Mouse (Mus musculus): ENCODE results near the gene Pagr1b. TPM values are rescaled to one million over a fixed set of nuclear protein-coding genes. Genes with fewer than 3 reads are reported as not detected.

Pagr1b gene
- total and polyA plus RNA-seq, 3 experiments: 0.39 to 4.5 TPM; not detected in 1

DNA sequence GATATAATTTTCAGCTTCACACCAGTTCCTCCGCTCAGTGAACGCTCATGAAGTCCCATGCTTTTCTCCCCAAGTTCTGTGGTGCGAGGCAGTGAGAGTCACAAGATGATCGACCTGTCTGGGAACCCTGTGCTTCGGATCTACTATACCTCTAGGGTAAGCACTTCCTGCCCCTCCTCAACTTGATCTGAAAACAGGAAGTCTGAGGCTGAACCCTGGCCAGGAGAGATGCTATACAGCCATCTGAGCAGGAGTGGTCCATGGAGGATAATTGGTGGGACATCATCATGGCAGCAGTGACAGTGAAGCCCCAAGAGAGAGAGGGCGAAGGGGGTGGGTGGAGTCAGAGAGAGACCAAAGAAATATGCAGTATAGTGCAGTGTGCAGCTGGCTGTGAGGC is 37.4 kb downstream of the Pagr1b start:
- Histone ChIP-seq H3K27ac (ENCODE audit: control insufficient read depth, low read depth, low read length) (no peak overlapping the region), H3K4me1 (ENCODE audit: control insufficient read depth in 1 of 2, insufficient read depth in 2 of 2, low read length in 2 of 2) (peaks cover 0 to 22% of the 10 kb centered on the region in 2 experiments; a peak in 2 of 4 replicates), H3K27me3 (ENCODE audit: control insufficient read depth in 1 of 2, insufficient read depth in 2 of 2, low read length in 2 of 2) (no peaks in the 10 kb centered on the region), H3K36me3 (ENCODE audit: control insufficient read depth in 1 of 2, insufficient read depth in 2 of 2, low read length in 2 of 2) (peaks cover 0 to 14% of the 10 kb centered on the region in 2 experiments; a peak in 2 of 4 replicates), H3K79me2 (ENCODE audit: control insufficient read depth, insufficient read depth, low read length, poor library complexity) (peaks cover 12% of the 10 kb centered on the region), H3K9ac (ENCODE audit: control insufficient read depth, low read depth, low read length, poor library complexity, severe bottlenecking) (no peak overlapping the region), H3K4me3 (ENCODE audit: control insufficient read depth in 1 of 2, insufficient read depth in 1 of 2, low read depth in 2 of 2, low read length in 2 of 2) (no peak overlapping the region), H3K9me3 (replicated peaks; ENCODE audit: insufficient read depth, low read length) (no peaks in the 10 kb centered on the region)
- DNase-seq (ENCODE audit: low read depth, low spot score): no peak
- TF ChIP-seq CTCF (IDR thresholded peaks at IDR 0.05 in 2 of 3, conservative IDR thresholded peaks at IDR 0.05 in 1 of 3; ENCODE audit: control insufficient read depth in 1 of 3, insufficient read depth in 1 of 3, low read depth in 2 of 3, low read length in 3 of 3, poor library complexity in 1 of 3, severe bottlenecking in 1 of 3): no peak
- TF ChIP-seq POLR2A (IDR thresholded peaks at IDR 0.05; ENCODE audit: control insufficient read depth in 1 of 2, insufficient read depth in 1 of 2, low read depth in 1 of 2, low read length in 2 of 2, poor library complexity in 1 of 2): no peak
- TF ChIP-seq ZMIZ1 (IDR thresholded peaks at IDR 0.05; ENCODE audit: low read depth, low read length): no peak
- no peak for TF ChIP-seq TCF12 (IDR thresholded peaks at IDR 0.05; ENCODE audit: low read depth, low read length)
- no peak for TF ChIP-seq NRF1 (IDR thresholded peaks at IDR 0.05; ENCODE audit: insufficient read depth, low read depth, low read length, poor library complexity, severe bottlenecking)
- TF ChIP-seq CHD2 (IDR thresholded peaks at IDR 0.05; ENCODE audit: low read length): no peak
- no peak for TF ChIP-seq POLR2AphosphoS2 (IDR thresholded peaks at IDR 0.05; ENCODE audit: low read length)
- TF ChIP-seq MXI1 (IDR thresholded peaks at IDR 0.05; ENCODE audit: low read depth, low read length): no peak
- no peak for TF ChIP-seq MAFK (IDR thresholded peaks at IDR 0.05; ENCODE audit: borderline replicate concordance, low read depth, low read length)
- no peak for TF ChIP-seq USF1 (IDR thresholded peaks at IDR 0.05; ENCODE audit: low read depth, low read length)
- no peak for TF ChIP-seq ELF1 (IDR thresholded peaks at IDR 0.05; ENCODE audit: low read depth, low read length)

DNA sequence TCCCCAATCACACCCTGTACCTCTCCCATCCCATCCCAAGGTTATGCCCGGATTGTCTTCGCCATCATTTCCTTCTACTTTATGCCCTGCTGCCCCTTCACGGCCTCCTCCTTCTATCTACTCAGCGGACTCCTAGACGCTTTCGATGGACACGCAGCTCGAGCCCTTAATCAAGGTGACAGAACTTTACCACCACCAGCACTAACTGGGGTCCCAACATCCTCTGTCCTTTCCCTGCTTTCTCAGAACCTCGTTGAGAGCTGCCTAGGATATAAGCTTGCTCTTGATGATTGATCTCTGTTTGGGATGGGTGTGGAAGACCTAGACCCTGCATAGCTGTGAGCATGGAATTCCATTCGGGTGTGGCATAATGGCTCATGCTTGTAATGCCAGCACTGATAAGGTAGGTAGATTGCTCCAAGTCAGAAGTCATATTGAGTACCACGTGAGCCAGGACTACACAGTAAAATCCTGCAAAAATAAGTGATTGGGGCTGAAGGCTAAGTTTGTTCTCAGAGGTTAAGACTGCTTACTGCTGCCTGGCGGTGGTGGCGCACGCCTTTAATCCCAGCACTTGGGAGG is 39.3 kb downstream of the Pagr1b start:
- Histone ChIP-seq H3K4me1 (ENCODE audit: control insufficient read depth in 1 of 2, insufficient read depth in 2 of 2, low read length in 2 of 2) (peaks cover 0 to 20% of the 10 kb centered on the region in 2 experiments; a peak in 2 of 4 replicates), H3K9me3 (replicated peaks; ENCODE audit: insufficient read depth, low read length) (no peaks in the 10 kb centered on the region), H3K9ac (ENCODE audit: control insufficient read depth, low read depth, low read length, poor library complexity, severe bottlenecking) (peak overlapping the region; percentile 81), H3K27ac (ENCODE audit: control insufficient read depth, low read depth, low read length) (peak overlapping the region; percentile 93), H3K36me3 (ENCODE audit: control insufficient read depth in 1 of 2, insufficient read depth in 2 of 2, low read length in 2 of 2) (peaks cover 0 to 14% of the 10 kb centered on the region in 2 experiments; a peak in 2 of 4 replicates), H3K79me2 (ENCODE audit: control insufficient read depth, insufficient read depth, low read length, poor library complexity) (peaks cover 12% of the 10 kb centered on the region), H3K4me3 (ENCODE audit: control insufficient read depth in 1 of 2, insufficient read depth in 1 of 2, low read depth in 2 of 2, low read length in 2 of 2) (peak overlapping the region; percentile 75 to 95), H3K27me3 (ENCODE audit: control insufficient read depth in 1 of 2, insufficient read depth in 2 of 2, low read length in 2 of 2) (no peaks in the 10 kb centered on the region)
- DNase-seq (ENCODE audit: low read depth, low spot score): peak; percentile 46
- TF ChIP-seq GATA1 (IDR thresholded peaks at IDR 0.05; ENCODE audit: low read depth, low read length) (peak; percentile 32; the same call in 1 of the 2 replicates), CTCF (IDR thresholded peaks at IDR 0.05 in 2 of 3, conservative IDR thresholded peaks at IDR 0.05 in 1 of 3; ENCODE audit: control insufficient read depth in 1 of 3, insufficient read depth in 1 of 3, low read depth in 2 of 3, low read length in 3 of 3, poor library complexity in 1 of 3, severe bottlenecking in 1 of 3) (no peak), MEF2A (IDR thresholded peaks at IDR 0.05; ENCODE audit: extremely low read depth, insufficient replicate concordance, low read depth, low read length, poor library complexity, severe bottlenecking) (no peak), HCFC1 (IDR thresholded peaks at IDR 0.05; ENCODE audit: low read depth, low read length) (no peak), ZNF384 (IDR thresholded peaks at IDR 0.05; ENCODE audit: low read depth, low read length) (no peak), EP300 (IDR thresholded peaks at IDR 0.05; ENCODE audit: low read depth in 1 of 2, low read length in 2 of 2) (no peak), CHD1 (IDR thresholded peaks at IDR 0.05; ENCODE audit: low read depth, low read length) (no peak), NRF1 (IDR thresholded peaks at IDR 0.05; ENCODE audit: insufficient read depth, low read depth, low read length, poor library complexity, severe bottlenecking) (no peak), CHD2 (IDR thresholded peaks at IDR 0.05; ENCODE audit: low read length) (no peak), MAX (IDR thresholded peaks at IDR 0.05; ENCODE audit: low read length) (no peak), RCOR1 (IDR thresholded peaks at IDR 0.05; ENCODE audit: low read depth, low read length) (no peak), MYC (IDR thresholded peaks at IDR 0.05; ENCODE audit: low read depth, low read length) (0 out of 2 replicates have a peak, but pooled peaks have one; percentile 18), KAT2A (conservative IDR thresholded peaks at IDR 0.05; ENCODE audit: low read depth, low read length) (no peak), MYB (IDR thresholded peaks at IDR 0.05; ENCODE audit: low read depth, low read length) (no peak), USF2 (IDR thresholded peaks at IDR 0.05; ENCODE audit: borderline replicate concordance in 1 of 2, insufficient read depth in 1 of 2, low read depth in 1 of 2, low read length in 2 of 2) (no peak), USF1 (IDR thresholded peaks at IDR 0.05; ENCODE audit: low read depth, low read length) (peak; percentile 61; the same call in 1 of the 2 replicates), TBP (IDR thresholded peaks at IDR 0.05; ENCODE audit: low read depth, low read length) (no peak), E2F4 (IDR thresholded peaks at IDR 0.05; ENCODE audit: borderline replicate concordance, low read depth, low read length) (no peak), NELFE (IDR thresholded peaks at IDR 0.05; ENCODE audit: low read depth, low read length) (no peak)
